Mouse (Mus musculus): ENCODE measurements around the gene Tmco5b. TPM values are rescaled to one million over a fixed set of nuclear protein-coding genes. Genes with fewer than 3 reads are reported as not detected.

Gene Tmco5b
- polyA plus RNA-seq (2015; fragmentation: Nextera tagmentation; extraction: Ambion mirVana), result not detected in 2 replicates

- no peak within 1 kb of the TSS for H3K9ac ChIP-seq
- H3K4me2 ChIP-seq, result no peak within 1 kb of the TSS
- no peaks in the 10 kb centered on the region for H3K9me3 ChIP-seq
- no peaks in the 10 kb centered on the region for H3K4me1 ChIP-seq
- no peak within 1 kb of the TSS for H3K27ac ChIP-seq
- H3K27me3 ChIP-seq (replicated peaks), result no peaks in the 10 kb centered on the region
- WGBS, result 88% methylated on average over 2 of the region's 2 CpGs
- no peaks in the 10 kb centered on the region for H3K36me3 ChIP-seq
- ATAC-seq (ENCODE audit: insufficient read depth, low FRiP score, low read depth), result no peak
- H3K4me3 ChIP-seq (replicated peaks), result no peak within 1 kb of the TSS
These were observed at the start of gene Tmco5b for GRCm38 (mm10) chr2:113285432-113285831. Gene Tmco5b (plus strand): TSS chr2:113285732.

GRCm38 (mm10) chr2:113236993-113237392 lies 48.5 kb upstream of the Tmco5b start:
- H3K9ac ChIP-seq, result no peak overlapping the region
- no peaks in the 10 kb centered on the region for H3K4me1 ChIP-seq
- H3K4me3 ChIP-seq (replicated peaks), result no peak overlapping the region
- no peak for ATAC-seq (ENCODE audit: insufficient read depth, low FRiP score, low read depth)
- no peaks in the 10 kb centered on the region for H3K27me3 ChIP-seq (replicated peaks)
- no peaks in the 10 kb centered on the region for H3K9me3 ChIP-seq
- H3K36me3 ChIP-seq, result no peaks in the 10 kb centered on the region
- WGBS, result 57% methylated on average over 1 of the region's 1 CpGs
- no peak overlapping the region for H3K4me2 ChIP-seq
- H3K27ac ChIP-seq, result no peak overlapping the region

- WGBS, result 58% methylated on average over 5 of the region's 5 CpGs
- no peaks in the 10 kb centered on the region for H3K9me3 ChIP-seq
- no peak overlapping the region for H3K4me2 ChIP-seq
- no peaks in the 10 kb centered on the region for H3K4me1 ChIP-seq
- no peaks in the 10 kb centered on the region for H3K36me3 ChIP-seq
- H3K27ac ChIP-seq, result no peak overlapping the region
- H3K27me3 ChIP-seq (replicated peaks), result no peaks in the 10 kb centered on the region
- H3K9ac ChIP-seq, result no peak overlapping the region
- ATAC-seq (ENCODE audit: insufficient read depth, low FRiP score, low read depth), result no peak
- H3K4me3 ChIP-seq (replicated peaks), result no peak overlapping the region
These were observed 46.7 kb upstream of the Tmco5b start for GRCm38 (mm10) chr2:113238871-113239270.

DNA sequence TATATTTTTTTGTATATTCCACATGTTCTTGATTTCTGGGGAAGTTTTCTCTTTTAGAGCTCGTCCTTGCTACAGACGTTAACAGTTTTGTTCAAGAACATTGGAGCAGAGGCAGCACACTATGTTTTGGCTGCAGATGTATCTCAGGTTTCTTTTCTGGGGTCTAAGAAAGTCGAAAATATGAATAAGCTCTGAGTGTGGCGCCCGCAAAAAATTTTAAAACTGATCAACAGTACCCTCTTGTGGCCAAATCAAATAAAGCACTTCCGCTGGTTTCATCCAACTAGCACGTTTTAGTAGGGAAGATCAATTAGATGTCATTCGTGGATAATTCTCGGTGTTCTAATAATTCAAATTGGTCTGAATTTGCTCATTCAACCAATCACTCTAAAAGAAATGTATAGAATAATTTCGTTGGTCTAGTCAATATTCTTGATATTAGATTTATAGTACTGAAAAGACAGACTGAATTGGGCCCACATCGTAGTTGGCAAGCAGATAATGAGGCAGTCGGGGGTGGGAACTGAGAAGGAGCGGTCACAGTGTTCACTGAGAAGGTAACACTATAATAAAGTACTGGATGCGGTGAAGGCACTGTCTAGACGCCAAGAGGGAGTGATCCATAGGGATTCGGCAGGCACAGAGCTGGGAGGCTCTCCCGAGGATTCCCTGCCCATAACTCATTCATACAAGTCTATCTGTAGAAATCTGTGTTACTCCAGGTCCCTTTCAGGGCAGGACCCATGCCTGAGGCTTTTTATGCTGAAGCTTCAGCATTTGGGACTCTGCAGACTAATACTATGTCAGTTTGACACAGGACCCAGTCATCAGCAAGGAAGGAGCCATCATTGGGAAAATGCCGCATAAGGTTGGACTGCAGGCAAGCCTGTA lies 17.1 kb downstream of the Tmco5b start:
- Histone ChIP-seq H3K27me3 (replicated peaks) (no peaks in the 10 kb centered on the region), H3K27ac (no peak overlapping the region), H3K9me3 (no peaks in the 10 kb centered on the region), H3K9ac (no peak overlapping the region), H3K4me3 (replicated peaks) (no peak overlapping the region), H3K4me2 (no peak overlapping the region), H3K36me3 (no peaks in the 10 kb centered on the region), H3K4me1 (no peaks in the 10 kb centered on the region)
- WGBS, result 35% methylated on average over 18 of the region's 18 CpGs
- ATAC-seq (ENCODE audit: insufficient read depth, low FRiP score, low read depth), result no peak

DNA sequence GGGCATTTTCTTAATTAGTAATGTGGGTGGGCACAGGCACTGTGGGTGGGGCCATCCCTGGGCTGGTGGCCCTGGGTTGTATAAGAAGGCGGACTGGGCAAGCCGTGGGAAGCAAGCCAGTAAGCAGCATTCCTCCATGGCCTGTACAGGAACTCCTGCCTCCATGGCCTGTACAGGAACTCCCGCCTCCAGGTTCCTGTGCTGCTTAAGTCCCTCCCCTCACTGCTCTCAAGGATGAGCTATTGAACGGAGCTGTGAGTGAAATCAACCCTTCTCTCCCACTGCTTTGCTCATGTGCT lies 17.7 kb downstream of the Tmco5b start:
- no peaks in the 10 kb centered on the region for H3K36me3 ChIP-seq
- no peak overlapping the region for H3K27ac ChIP-seq
- no peak overlapping the region for H3K9ac ChIP-seq
- H3K4me1 ChIP-seq, result no peaks in the 10 kb centered on the region
- 71% methylated on average over 4 of the region's 4 CpGs for WGBS
- no peaks in the 10 kb centered on the region for H3K9me3 ChIP-seq
- no peaks in the 10 kb centered on the region for H3K27me3 ChIP-seq (replicated peaks)
- no peak for ATAC-seq (ENCODE audit: insufficient read depth, low FRiP score, low read depth)
- H3K4me3 ChIP-seq (replicated peaks), result no peak overlapping the region
- H3K4me2 ChIP-seq, result no peak overlapping the region

GRCm38 (mm10) chr2:113305339-113305738 lies 19.8 kb downstream of the Tmco5b start:
- H3K9me3 ChIP-seq, result no peaks in the 10 kb centered on the region
- H3K36me3 ChIP-seq, result no peaks in the 10 kb centered on the region
- H3K4me2 ChIP-seq, result no peak overlapping the region
- no peak overlapping the region for H3K27ac ChIP-seq
- H3K27me3 ChIP-seq (replicated peaks), result no peaks in the 10 kb centered on the region
- WGBS, result 8% methylated on average over 4 of the region's 4 CpGs
- no peak for ATAC-seq (ENCODE audit: insufficient read depth, low FRiP score, low read depth)
- no peak overlapping the region for H3K4me3 ChIP-seq (replicated peaks)
- no peaks in the 10 kb centered on the region for H3K4me1 ChIP-seq
- no peak overlapping the region for H3K9ac ChIP-seq

- H3K36me3 ChIP-seq, result no peaks in the 10 kb centered on the region
- no peaks in the 10 kb centered on the region for H3K9me3 ChIP-seq
- no peak overlapping the region for H3K9ac ChIP-seq
- H3K27ac ChIP-seq, result no peak overlapping the region
- no peak for ATAC-seq (ENCODE audit: insufficient read depth, low FRiP score, low read depth)
- no peak overlapping the region for H3K4me3 ChIP-seq (replicated peaks)
- no peaks in the 10 kb centered on the region for H3K4me1 ChIP-seq
- WGBS, result 71% methylated on average over 3 of the region's 3 CpGs
- H3K27me3 ChIP-seq (replicated peaks), result no peaks in the 10 kb centered on the region
- H3K4me2 ChIP-seq, result no peak overlapping the region
These were observed 25.7 kb downstream of the Tmco5b start for GRCm38 (mm10) chr2:113311211-113311610.

DNA sequence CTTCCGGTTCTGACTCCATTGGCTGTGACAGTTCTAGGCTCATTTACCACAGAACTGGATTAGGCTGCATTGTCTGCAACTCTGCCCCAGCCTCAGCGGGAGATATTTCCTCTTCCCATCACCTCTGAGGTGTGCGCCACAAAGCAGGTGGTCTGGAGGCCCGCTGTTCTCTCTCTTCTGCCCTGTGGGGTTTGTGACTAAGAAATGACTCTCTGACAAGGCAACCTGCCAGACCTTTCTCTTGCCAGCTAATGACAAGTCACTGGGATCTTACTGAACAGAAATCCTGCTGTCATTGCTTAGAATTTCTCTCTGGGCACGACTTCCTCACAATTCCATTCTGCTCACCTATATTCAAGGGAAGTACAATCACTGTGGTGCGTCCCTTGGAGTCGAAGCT lies 37.5 kb downstream of the Tmco5b start:
- ATAC-seq (ENCODE audit: insufficient read depth, low FRiP score, low read depth), result no peak
- no peak overlapping the region for H3K4me2 ChIP-seq
- no peak overlapping the region for H3K27ac ChIP-seq
- no peaks in the 10 kb centered on the region for H3K9me3 ChIP-seq
- H3K9ac ChIP-seq, result no peak overlapping the region
- 0 out of 2 replicates have a peak, but pooled peaks cover 9% of the 10 kb centered on the region for H3K4me1 ChIP-seq
- H3K4me3 ChIP-seq (replicated peaks), result no peak overlapping the region
- WGBS, result 41% methylated on average over 7 of the region's 7 CpGs
- no peaks in the 10 kb centered on the region for H3K36me3 ChIP-seq
- no peaks in the 10 kb centered on the region for H3K27me3 ChIP-seq (replicated peaks)

DNA sequence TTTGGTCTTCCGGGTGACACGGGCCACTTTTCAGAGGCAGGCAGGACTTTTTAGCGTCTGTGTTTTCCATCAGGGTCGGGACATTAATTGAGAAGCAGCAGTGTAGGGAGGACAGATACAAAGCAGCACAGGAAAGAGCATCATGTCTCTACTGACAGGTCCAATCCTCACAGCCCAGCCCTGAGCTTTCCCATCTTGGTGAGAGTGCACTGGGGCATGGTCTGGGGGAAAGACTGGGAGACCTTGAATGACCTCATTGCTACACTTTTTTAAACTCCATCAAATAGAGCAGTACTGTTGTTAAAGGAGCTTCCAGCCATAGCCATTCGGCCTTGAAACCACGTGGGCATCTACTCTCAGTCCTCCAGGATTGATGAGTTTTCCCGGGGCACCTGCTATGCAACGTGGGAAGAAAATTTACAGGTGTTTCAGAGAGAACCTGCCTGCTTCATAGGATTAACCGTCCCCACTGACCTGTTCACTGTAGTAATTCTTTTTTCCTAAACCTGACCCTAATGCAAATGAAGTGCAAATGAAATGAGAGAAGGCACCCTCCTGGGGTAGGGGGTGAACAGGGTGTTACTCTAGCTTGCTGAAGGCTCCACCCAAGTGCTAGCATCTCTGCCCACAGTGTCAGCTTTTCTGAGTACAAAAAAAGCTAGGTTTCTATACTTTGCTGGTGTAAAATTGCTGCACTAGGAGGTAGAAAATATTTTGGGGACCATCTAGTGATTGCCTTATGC lies 48.4 kb downstream of the Tmco5b start:
- no peak overlapping the region for H3K9ac ChIP-seq
- no peak overlapping the region for H3K27ac ChIP-seq
- no peak for ATAC-seq (ENCODE audit: insufficient read depth, low FRiP score, low read depth)
- H3K27me3 ChIP-seq (replicated peaks), result no peaks in the 10 kb centered on the region
- H3K9me3 ChIP-seq, result no peaks in the 10 kb centered on the region
- H3K4me1 ChIP-seq, result no peaks in the 10 kb centered on the region
- 37% methylated on average over 9 of the region's 9 CpGs for WGBS
- no peak overlapping the region for H3K4me3 ChIP-seq (replicated peaks)
- no peak overlapping the region for H3K4me2 ChIP-seq
- H3K36me3 ChIP-seq, result no peaks in the 10 kb centered on the region

- ATAC-seq (ENCODE audit: insufficient read depth, low FRiP score, low read depth), result no peak
- H3K9ac ChIP-seq, result no peak overlapping the region
These were observed 50.2 kb downstream of the Tmco5b start for GRCm38 (mm10) chr2:113335561-113336294.

GRCm38 (mm10) chr2:113344536-113344935 lies 59.0 kb downstream of the Tmco5b start:
- H3K4me3 ChIP-seq (replicated peaks), result no peak overlapping the region
- ATAC-seq (ENCODE audit: insufficient read depth, low FRiP score, low read depth), result no peak
- H3K4me2 ChIP-seq, result no peak overlapping the region
- no peak overlapping the region for H3K27ac ChIP-seq
- 82% methylated on average over 2 of the region's 2 CpGs for WGBS
- no peaks in the 10 kb centered on the region for H3K4me1 ChIP-seq
- no peak overlapping the region for H3K9ac ChIP-seq
- H3K27me3 ChIP-seq (replicated peaks), result no peaks in the 10 kb centered on the region
- no peaks in the 10 kb centered on the region for H3K36me3 ChIP-seq
- no peaks in the 10 kb centered on the region for H3K9me3 ChIP-seq

More at GRCm38 (mm10) chr2:113335561-113336294, 50.2 kb downstream of the Tmco5b start:
- no peaks in the 10 kb centered on the region for H3K9me3 ChIP-seq
- no peak overlapping the region for H3K4me2 ChIP-seq
- no peaks in the 10 kb centered on the region for H3K27me3 ChIP-seq (replicated peaks)
- no peaks in the 10 kb centered on the region for H3K36me3 ChIP-seq
- no peak overlapping the region for H3K4me3 ChIP-seq (replicated peaks)
- no peak overlapping the region for H3K27ac ChIP-seq
- H3K4me1 ChIP-seq, result no peaks in the 10 kb centered on the region
- WGBS, result 80% methylated on average over 3 of the region's 3 CpGs

Measured in stomach, embryonic 15.5 days (tissue).